ENCODE assay signal across 20 mouse cellular contexts in genomic region chr6:65834013-65834412, GRCm38 (mm10). TPM values are rescaled to one million over a fixed set of nuclear protein-coding genes. Genes with fewer than 3 reads are reported as not detected.
"Had no signal": no experiment of that assay in that cellular context is flagged by ENCODE, and none has a peak within 500 bp of the region (broad histone marks: within the 10 kb centered on the region; RNA-seq: fewer than 3 reads in every experiment).

No protein-coding gene starts in this region.

- H3K4me2 ChIP-seq: limb, embryonic 13.5 days; liver, embryonic 13.5 days; midbrain, embryonic 12.5 days; midbrain, embryonic 15.5 days; neural tube, embryonic 13.5 days had no signal

- ATAC-seq: midbrain, embryonic 15.5 days had no signal

- H3K9ac ChIP-seq: limb, embryonic 13.5 days; liver, embryonic 13.5 days; midbrain, embryonic 12.5 days; midbrain, embryonic 15.5 days; neural tube, embryonic 13.5 days had no signal

- H3K27ac ChIP-seq: limb, embryonic 13.5 days; liver, embryonic 13.5 days; midbrain, embryonic 12.5 days; midbrain, embryonic 15.5 days; neural tube, embryonic 13.5 days; stomach, postnatal 0 days had no signal

- DNase-seq: kidney, adult 9 months; kidney, postnatal 14 days; kidney, postnatal 4 days; left cerebral cortex, postnatal 4 days; liver, embryonic 13.5 days; lung, adult 2 months; lung, postnatal 14 days; lung, postnatal 4 days; retina, postnatal 1 day; right cerebral cortex, postnatal 25 days; thymus, adult 2 months; thymus, postnatal 14 days; thymus, postnatal 4 days had no signal

- H3K4me1 ChIP-seq: liver, embryonic 13.5 days; midbrain, embryonic 12.5 days; midbrain, embryonic 15.5 days; neural tube, embryonic 13.5 days had no signal

- H3K9me3 ChIP-seq: liver, embryonic 13.5 days; midbrain, embryonic 15.5 days; neural tube, embryonic 13.5 days had no signal

- H3K27me3 ChIP-seq: limb, embryonic 13.5 days; liver, embryonic 13.5 days; midbrain, embryonic 12.5 days; midbrain, embryonic 15.5 days; neural tube, embryonic 13.5 days had no signal

- H3K4me3 ChIP-seq: limb, embryonic 13.5 days; liver, embryonic 13.5 days; midbrain, embryonic 12.5 days; midbrain, embryonic 15.5 days; neural tube, embryonic 13.5 days had no signal

- H3K36me3 ChIP-seq: midbrain, embryonic 15.5 days had no signal

RNA-seq across cellular contexts. Expression of gene Prdm5, which starts 55.2 kb away (rescaled TPM):
- total RNA-seq: neutrophil, adult 5-6 weeks had no signal
- polyA plus RNA-seq: liver, adult 2 months had no signal
